Mouse (Mus musculus) ES-Bruce4 (cell line): ENCODE measurements at regions not wholly inside any gene's neighbourhood (a gene's known extent, or its start where the extent isn't known, plus 50 kb on each side); places are given as distances from the start of the nearest gene placed in this dataset.

Source experiments
- CTCF ChIP-seq: IDR thresholded peaks from one replicate; pipeline ENCODE4 v1.8.1; 2011; ENCODE audit warnings: low read depth, low read length
- EP300 ChIP-seq: IDR thresholded peaks from 2 replicates; pipeline ENCODE4 v1.6.1; 2011; ENCODE audit warnings: low read depth, low read length; ENCODE audit not compliant: insufficient read depth
- POLR2A ChIP-seq: IDR thresholded peaks from one replicate; pipeline ENCODE4 v1.8.1; 2011; ENCODE audit warnings: low read length; ENCODE audit not compliant: insufficient read depth

- TF ChIP-seq CTCF: no peak
- TF ChIP-seq EP300: no peak
- no peak for TF ChIP-seq POLR2A
Measured at GRCm38 (mm10) chrX:99552778-99553177, 81.7 kb upstream of the Pja1 start.
